Mouse (Mus musculus): ENCODE data around the gene Myo18b. TPM values are rescaled to one million over a fixed set of nuclear protein-coding genes. Genes with fewer than 3 reads are reported as not detected.

Gene Myo18b
- polyA plus RNA-seq (2014; fragmentation: Nextera tagmentation; extraction: Ambion mirVana), result 0.74 and 0.95 TPM in 2 replicates

GRCm38 (mm10) chr5:112895674-112896654 lies at the start of gene Myo18b:
Gene Myo18b (minus strand): TSS chr5:112896362.
- WGBS, result 78% methylated on average over 17 of the region's 17 CpGs
- no peak for ATAC-seq (replicated peaks; ENCODE audit: low FRiP score, low TSS enrichment, low read depth)
- no peak within 1 kb of the TSS for H3K27ac ChIP-seq (ENCODE audit: low read depth)

GRCm38 (mm10) chr5:112945925-112946324 lies 49.8 kb upstream of the Myo18b start:
- Histone ChIP-seq H3K9ac (ENCODE audit: low read length) (no peak overlapping the region), H3K27me3 (replicated peaks; ENCODE audit: control insufficient read depth, insufficient read depth, low read length) (no peaks in the 10 kb centered on the region), H3K4me1 (replicated peaks; ENCODE audit: control insufficient read depth, insufficient read depth, low read length) (no peaks in the 10 kb centered on the region), H3K36me3 (ENCODE audit: control insufficient read depth, insufficient read depth, low read length) (peaks cover 16% of the 10 kb centered on the region), H3K9me3 (ENCODE audit: control insufficient read depth, low read length) (no peaks in the 10 kb centered on the region), H3K4me3 (ENCODE audit: low read depth, low read length) (no peak overlapping the region), H3K4me2 (ENCODE audit: low read length) (no peak overlapping the region), H3K27ac (ENCODE audit: low read depth) (no peak overlapping the region)
- DNase-seq (ENCODE audit: low spot score) (no peak), ATAC-seq (replicated peaks; ENCODE audit: low FRiP score, low TSS enrichment, low read depth) (no peak)
- WGBS, result 63% methylated on average over 7 of the region's 7 CpGs

More at GRCm38 (mm10) chr5:112895674-112896654, at the start of gene Myo18b:
- no peaks in the 10 kb centered on the region for H3K36me3 ChIP-seq (ENCODE audit: control insufficient read depth, insufficient read depth, low read length)
- no peak within 1 kb of the TSS for H3K4me2 ChIP-seq (ENCODE audit: low read length)
- no peaks in the 10 kb centered on the region for H3K9me3 ChIP-seq (ENCODE audit: control insufficient read depth, low read length)
- DNase-seq (ENCODE audit: low spot score), result no peak
- no peaks in the 10 kb centered on the region for H3K4me1 ChIP-seq (replicated peaks; ENCODE audit: control insufficient read depth, insufficient read depth, low read length)
- no peak within 1 kb of the TSS for H3K9ac ChIP-seq (ENCODE audit: low read length)
- H3K27me3 ChIP-seq (replicated peaks; ENCODE audit: control insufficient read depth, insufficient read depth, low read length), result no peaks in the 10 kb centered on the region
- no peak within 1 kb of the TSS for H3K4me3 ChIP-seq (ENCODE audit: low read depth, low read length)

GRCm38 (mm10) chr5:112942244-112942643 lies 46.1 kb upstream of the Myo18b start:
- H3K4me1 ChIP-seq (replicated peaks; ENCODE audit: control insufficient read depth, insufficient read depth, low read length), result no peaks in the 10 kb centered on the region
- ATAC-seq (replicated peaks; ENCODE audit: low FRiP score, low TSS enrichment, low read depth), result no peak
- H3K27me3 ChIP-seq (replicated peaks; ENCODE audit: control insufficient read depth, insufficient read depth, low read length), result no peaks in the 10 kb centered on the region
- H3K27ac ChIP-seq (ENCODE audit: low read depth), result no peak overlapping the region
- no peak overlapping the region for H3K4me2 ChIP-seq (ENCODE audit: low read length)
- H3K4me3 ChIP-seq (ENCODE audit: low read depth, low read length), result no peak overlapping the region
- H3K9ac ChIP-seq (ENCODE audit: low read length), result no peak overlapping the region
- H3K36me3 ChIP-seq (ENCODE audit: control insufficient read depth, insufficient read depth, low read length), result peaks cover 35% of the 10 kb centered on the region
- WGBS, result 72% methylated on average over 7 of the region's 7 CpGs
- no peaks in the 10 kb centered on the region for H3K9me3 ChIP-seq (ENCODE audit: control insufficient read depth, low read length)
- no peak for DNase-seq (ENCODE audit: low spot score)

DNA sequence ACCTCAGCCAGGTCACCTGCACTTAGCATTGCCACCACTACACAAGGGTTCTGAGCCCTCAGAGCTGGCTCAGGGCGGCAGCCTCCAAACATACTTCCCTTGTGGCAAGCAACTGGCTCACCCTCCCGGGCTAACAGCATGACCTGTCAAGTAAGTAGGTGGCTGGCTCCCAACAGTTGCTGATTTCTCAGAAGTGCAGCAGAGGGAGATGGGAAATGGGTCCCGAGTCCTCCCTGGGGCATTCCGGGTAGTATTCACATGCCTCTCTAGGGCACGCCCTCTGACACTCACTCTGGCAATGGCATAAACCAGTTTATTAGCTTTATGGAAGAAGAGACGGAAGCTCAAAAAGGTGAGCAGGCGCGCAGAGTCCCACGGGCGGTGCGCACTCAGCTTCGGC lies 44.8 kb upstream of the Myo18b start:
- H3K9me3 ChIP-seq (ENCODE audit: control insufficient read depth, low read length), result no peaks in the 10 kb centered on the region
- WGBS, result 90% methylated on average over 12 of the region's 12 CpGs
- no peak overlapping the region for H3K9ac ChIP-seq (ENCODE audit: low read length)
- peaks cover 40% of the 10 kb centered on the region for H3K36me3 ChIP-seq (ENCODE audit: control insufficient read depth, insufficient read depth, low read length)
- H3K27me3 ChIP-seq (replicated peaks; ENCODE audit: control insufficient read depth, insufficient read depth, low read length), result no peaks in the 10 kb centered on the region
- no peak overlapping the region for H3K4me2 ChIP-seq (ENCODE audit: low read length)
- no peaks in the 10 kb centered on the region for H3K4me1 ChIP-seq (replicated peaks; ENCODE audit: control insufficient read depth, insufficient read depth, low read length)
- H3K4me3 ChIP-seq (ENCODE audit: low read depth, low read length), result no peak overlapping the region
- ATAC-seq (replicated peaks; ENCODE audit: low FRiP score, low TSS enrichment, low read depth) (no peak), DNase-seq (ENCODE audit: low spot score) (no peak)
- H3K27ac ChIP-seq (ENCODE audit: low read depth), result no peak overlapping the region

DNA sequence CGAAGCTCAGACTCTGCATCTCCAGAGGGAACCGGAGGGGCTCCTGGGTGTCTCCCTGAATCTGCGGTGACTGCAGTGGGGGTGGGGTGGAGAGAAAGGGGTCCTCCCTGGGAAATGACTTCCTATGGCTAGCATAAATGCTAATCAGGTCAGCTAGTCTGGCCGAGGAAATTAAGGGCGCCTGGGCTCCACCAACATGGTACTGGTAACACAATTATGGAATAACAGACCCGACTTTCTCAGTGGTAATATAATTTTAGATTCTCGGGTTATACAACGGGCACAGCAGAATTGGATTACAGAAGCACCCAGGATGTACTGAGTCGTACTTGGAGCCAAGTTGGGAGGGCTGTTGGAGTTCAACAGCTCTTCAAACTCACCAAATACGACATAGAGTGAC lies 40.5 kb upstream of the Myo18b start:
- H3K27ac ChIP-seq (ENCODE audit: low read depth), result no peak overlapping the region
- ATAC-seq (replicated peaks; ENCODE audit: low FRiP score, low TSS enrichment, low read depth), result 0 out of 2 replicates have a peak, but pooled peaks have one; percentile 36
- peaks cover 6% of the 10 kb centered on the region; the same call in 1 of the 2 replicates for H3K4me1 ChIP-seq (replicated peaks; ENCODE audit: control insufficient read depth, insufficient read depth, low read length)
- H3K9ac ChIP-seq (ENCODE audit: low read length), result no peak overlapping the region
- no peaks in the 10 kb centered on the region for H3K27me3 ChIP-seq (replicated peaks; ENCODE audit: control insufficient read depth, insufficient read depth, low read length)
- 79% methylated on average over 10 of the region's 10 CpGs for WGBS
- DNase-seq (ENCODE audit: low spot score), result no peak
- H3K4me3 ChIP-seq (ENCODE audit: low read depth, low read length), result no peak overlapping the region
- H3K36me3 ChIP-seq (ENCODE audit: control insufficient read depth, insufficient read depth, low read length), result peaks cover 35% of the 10 kb centered on the region
- no peaks in the 10 kb centered on the region for H3K9me3 ChIP-seq (ENCODE audit: control insufficient read depth, low read length)
- H3K4me2 ChIP-seq (ENCODE audit: low read length), result no peak overlapping the region

GRCm38 (mm10) chr5:112935436-112935835 lies 39.3 kb upstream of the Myo18b start:
- DNase-seq (ENCODE audit: low spot score), result no peak
- Histone ChIP-seq H3K9ac (ENCODE audit: low read length) (no peak overlapping the region), H3K27ac (ENCODE audit: low read depth) (no peak overlapping the region), H3K27me3 (replicated peaks; ENCODE audit: control insufficient read depth, insufficient read depth, low read length) (no peaks in the 10 kb centered on the region), H3K36me3 (ENCODE audit: control insufficient read depth, insufficient read depth, low read length) (peaks cover 28% of the 10 kb centered on the region), H3K4me1 (replicated peaks; ENCODE audit: control insufficient read depth, insufficient read depth, low read length) (peaks cover 6% of the 10 kb centered on the region; the same call in 1 of the 2 replicates), H3K4me2 (ENCODE audit: low read length) (no peak overlapping the region), H3K9me3 (ENCODE audit: control insufficient read depth, low read length) (no peaks in the 10 kb centered on the region), H3K4me3 (ENCODE audit: low read depth, low read length) (no peak overlapping the region)
- WGBS, result 84% methylated on average over 8 of the region's 8 CpGs
- no peak for ATAC-seq (replicated peaks; ENCODE audit: low FRiP score, low TSS enrichment, low read depth)

DNA sequence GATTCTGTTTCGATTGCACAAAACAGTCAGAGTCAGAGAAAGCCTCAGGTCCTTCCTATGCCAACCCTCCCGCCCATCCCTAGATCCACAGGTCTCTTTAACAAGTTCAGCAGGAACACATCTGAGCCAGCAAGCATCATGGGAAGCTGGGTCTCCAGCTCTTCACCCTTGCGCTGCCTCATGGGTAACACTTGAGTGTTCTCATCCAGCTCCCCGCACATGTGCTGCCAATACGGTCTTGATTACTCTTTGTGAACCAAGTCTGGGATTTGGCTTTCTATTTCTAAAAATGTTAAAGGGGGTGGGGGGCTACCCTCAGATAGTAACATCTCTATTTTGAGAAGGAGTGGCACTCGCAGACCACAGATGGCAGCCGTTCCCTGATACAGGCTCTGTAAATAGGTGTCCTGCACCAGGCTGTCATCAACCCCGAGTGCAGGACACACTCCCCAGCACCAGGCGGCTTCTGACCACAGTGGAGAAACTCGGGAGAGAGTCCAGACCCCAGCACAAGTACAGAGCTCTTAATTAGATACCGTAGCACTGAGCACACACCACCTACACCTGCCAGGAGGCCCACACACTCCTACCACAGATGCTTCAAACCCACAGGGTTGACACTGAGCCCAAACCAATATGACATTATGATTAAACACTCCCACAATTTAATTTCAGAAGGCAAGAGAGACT lies 36.9 kb upstream of the Myo18b start:
- Histone ChIP-seq H3K4me2 (ENCODE audit: low read length) (no peak overlapping the region), H3K4me1 (replicated peaks; ENCODE audit: control insufficient read depth, insufficient read depth, low read length) (peaks cover 6% of the 10 kb centered on the region; the same call in 1 of the 2 replicates), H3K36me3 (ENCODE audit: control insufficient read depth, insufficient read depth, low read length) (peaks cover 18% of the 10 kb centered on the region), H3K9ac (ENCODE audit: low read length) (no peak overlapping the region), H3K4me3 (ENCODE audit: low read depth, low read length) (no peak overlapping the region), H3K27me3 (replicated peaks; ENCODE audit: control insufficient read depth, insufficient read depth, low read length) (no peaks in the 10 kb centered on the region), H3K9me3 (ENCODE audit: control insufficient read depth, low read length) (no peaks in the 10 kb centered on the region), H3K27ac (ENCODE audit: low read depth) (no peak overlapping the region)
- 78% methylated on average over 11 of the region's 11 CpGs for WGBS
- no peak for ATAC-seq (replicated peaks; ENCODE audit: low FRiP score, low TSS enrichment, low read depth)
- no peak for DNase-seq (ENCODE audit: low spot score)

GRCm38 (mm10) chr5:112931901-112932300 lies 35.7 kb upstream of the Myo18b start:
- Histone ChIP-seq H3K27ac (ENCODE audit: low read depth) (no peak overlapping the region), H3K36me3 (ENCODE audit: control insufficient read depth, insufficient read depth, low read length) (peaks cover 8% of the 10 kb centered on the region; the same call in 1 of the 2 replicates), H3K4me2 (ENCODE audit: low read length) (no peak overlapping the region), H3K9ac (ENCODE audit: low read length) (no peak overlapping the region), H3K27me3 (replicated peaks; ENCODE audit: control insufficient read depth, insufficient read depth, low read length) (no peaks in the 10 kb centered on the region), H3K4me1 (replicated peaks; ENCODE audit: control insufficient read depth, insufficient read depth, low read length) (peaks cover 10% of the 10 kb centered on the region), H3K9me3 (ENCODE audit: control insufficient read depth, low read length) (no peaks in the 10 kb centered on the region), H3K4me3 (ENCODE audit: low read depth, low read length) (no peak overlapping the region)
- WGBS, result 89% methylated on average over 5 of the region's 5 CpGs
- DNase-seq (ENCODE audit: low spot score) (no peak), ATAC-seq (replicated peaks; ENCODE audit: low FRiP score, low TSS enrichment, low read depth) (no peak)

Measured in intestine, embryonic 14.5 days (tissue).